Comparison of ENCODE assay signal across 8 mouse cellular contexts in the genomic region with DNA sequence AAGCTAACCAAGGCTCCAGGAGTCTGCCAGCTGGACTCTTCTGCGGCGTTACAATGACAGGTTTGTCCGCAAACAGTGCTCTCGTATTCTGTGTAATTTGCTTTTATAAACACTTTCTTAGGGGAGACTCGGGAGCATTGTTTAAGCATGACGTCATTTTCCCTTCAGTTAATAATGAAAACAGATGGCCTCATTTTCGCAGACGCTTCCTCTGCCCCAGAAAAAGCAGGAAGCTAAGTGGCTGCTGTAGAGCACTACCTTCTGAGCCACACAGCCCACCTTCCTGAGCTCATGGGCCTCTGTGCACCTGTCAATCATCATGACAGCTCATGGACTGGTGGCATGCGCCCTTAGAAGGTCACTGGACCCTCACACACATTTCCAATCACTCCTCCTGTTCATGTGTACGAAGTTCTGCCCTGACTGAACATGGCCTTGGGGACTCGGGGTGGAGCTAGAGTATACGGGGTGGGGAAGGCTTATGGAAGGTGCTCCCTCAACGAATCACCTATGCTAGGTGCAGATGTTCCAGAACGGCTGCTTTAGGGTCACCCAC.
A peak's percentile ranks its signal among the peaks of the same experiment; 100 is the strongest.
DNase-seq lines count a peak whose midpoint lies in the region; ATAC-seq and TF ChIP-seq lines count a peak whose summit lies in the region.

No protein-coding gene starts in this region.

- DNase-seq in heart, postnatal 36 days, result peak; percentile 18 to 22
- peak; percentile 84 for DNase-seq in lung, postnatal 0 days (ENCODE audit: low spot score)
- DNase-seq in adrenal gland, adult 2 months, result no peak
- DNase-seq in cerebellum, postnatal 25 days, result no peak
- no peak for DNase-seq in left cerebral cortex, postnatal 25 days (ENCODE audit: low spot score in 2 of 2)
- DNase-seq in layer of hippocampus, adult 11-12 months (ENCODE audit: low spot score), result no peak

- H3K27ac ChIP-seq in lung, postnatal 0 days (ENCODE audit: low read length), result no peak overlapping the region

- TF ChIP-seq CTCF in lung, postnatal 0 days (IDR thresholded peaks at IDR 0.05), result no peak

- ATAC-seq in megakaryocyte, adult 5-6 weeks (ENCODE audit: poor library complexity, severe bottlenecking), result no peak
- ATAC-seq in lung, postnatal 0 days, result peak; percentile 74

- intact Hi-C loops in heart, postnatal 36 days (cut with DNase I), result loop anchor here (5.0 kb wide), 2 partner anchors 46 to 86 kb away; no protein-coding TSS in a partner anchor
- intact Hi-C loops in left cerebral cortex, postnatal 25 days (cut with DNase I), result no loop called here

- no peaks in the 10 kb centered on the region for H3K4me1 ChIP-seq in megakaryocyte, embryonic 14.5 days
- H3K4me1 ChIP-seq in lung, postnatal 0 days (ENCODE audit: insufficient read depth, low read depth, low read length), result peaks cover 4% of the 10 kb centered on the region; the same call in 1 of the 2 replicates

- H3K9me3 ChIP-seq in megakaryocyte, embryonic 14.5 days, result no peaks in the 10 kb centered on the region
- H3K9me3 ChIP-seq in lung, postnatal 0 days (ENCODE audit: low read length), result no peaks in the 10 kb centered on the region

- no peaks in the 10 kb centered on the region for H3K27me3 ChIP-seq in megakaryocyte, embryonic 14.5 days (replicated peaks)
- no peaks in the 10 kb centered on the region for H3K27me3 ChIP-seq in lung, postnatal 0 days (replicated peaks; ENCODE audit: insufficient read depth, low read length)

- peak; percentile 37; the same call in 1 of the 2 replicates for TF ChIP-seq EP300 in lung, postnatal 0 days (IDR thresholded peaks at IDR 0.05)

- H3K4me2 ChIP-seq in lung, postnatal 0 days (replicated peaks; ENCODE audit: low read depth, low read length), result peak overlapping the region; percentile 6; the same call in 1 of the 2 replicates

- peak overlapping the region; percentile 38 for H3K4me3 ChIP-seq in megakaryocyte, embryonic 14.5 days (replicated peaks)
- no peak overlapping the region for H3K4me3 ChIP-seq in lung, postnatal 0 days (ENCODE audit: low read depth, low read length)

- WGBS in lung, postnatal 0 days, result 23% methylated on average over 14 of the region's 14 CpGs

- peaks cover 32% of the 10 kb centered on the region for H3K36me3 ChIP-seq in megakaryocyte, embryonic 14.5 days (replicated peaks; ENCODE audit: low read length)
- H3K36me3 ChIP-seq in lung, postnatal 0 days (ENCODE audit: insufficient read depth, low read length), result no peaks in the 10 kb centered on the region

- H3K9ac ChIP-seq in lung, postnatal 0 days (replicated peaks; ENCODE audit: low read depth), result no peak overlapping the region

Comparison
In these comparisons a context has a peak if more than half of its experiments do, and no peak if none do; other contexts are left out.
1. DNase-seq: peak in heart, postnatal 36 days (2 of 2) and lung, postnatal 0 days (single experiment); none in adrenal gland, adult 2 months (single experiment), cerebellum, postnatal 25 days (0 of 2), left cerebral cortex, postnatal 25 days (0 of 2) and layer of hippocampus, adult 11-12 months (single experiment).